ENCODE assay signal across 26 mouse cellular contexts in the genomic region with DNA sequence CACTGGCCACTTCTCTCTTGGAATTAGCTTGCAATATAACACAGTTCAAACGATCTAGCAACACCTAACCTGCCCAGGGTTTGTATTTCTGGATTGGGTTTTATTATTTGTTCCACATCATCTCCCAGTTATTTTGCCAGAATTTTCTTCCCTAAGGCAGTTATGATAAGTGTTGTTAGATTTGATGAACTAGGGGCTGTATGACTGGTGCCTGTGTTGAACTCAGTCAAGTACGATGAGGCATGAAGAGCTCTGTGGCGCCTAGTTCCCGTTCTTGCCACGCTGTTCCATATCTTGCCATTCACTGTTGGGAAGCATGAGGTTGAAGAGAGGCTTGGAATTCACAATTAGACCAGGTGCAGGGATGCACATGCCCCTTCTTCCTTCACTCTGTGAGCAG.
DNase-seq lines count a peak whose midpoint lies in the region; ATAC-seq and TF ChIP-seq lines count a peak whose summit lies in the region.
"Had no signal": no experiment of that assay in that cellular context is flagged by ENCODE, and none has a peak within 500 bp of the region (broad histone marks: within the 10 kb centered on the region; RNA-seq: fewer than 3 reads in every experiment).

No protein-coding gene starts in this region.

- no peaks in the 10 kb centered on the region for H3K27me3 ChIP-seq in kidney, embryonic 16.5 days (ENCODE audit: insufficient read depth, low read length)
- H3K27me3 ChIP-seq in Patski: no peaks in the 10 kb centered on the region
- no peaks in the 10 kb centered on the region for H3K27me3 ChIP-seq in forebrain, embryonic 15.5 days
- no peaks in the 10 kb centered on the region for H3K27me3 ChIP-seq in liver, embryonic 12.5 days (replicated peaks)
- H3K27me3 ChIP-seq: CH12.LX; intestine, embryonic 15.5 days; liver, embryonic 15.5 days; lung, embryonic 15.5 days; neural tube, embryonic 12.5 days had no signal

- no peak for DNase-seq in kidney, postnatal 14 days
- DNase-seq in A20 (ENCODE audit: low read depth, low spot score) (peak; percentile 18), Patski (ENCODE audit: low read depth, low spot score) (peak; percentile 55)
- DNase-seq in left cerebral cortex, postnatal 14 days (ENCODE audit: low spot score in 2 of 2): no peak
- DNase-seq: adrenal gland, adult 8-10 months; cerebellum, adult 11 months; cerebellum, adult 9-10 months; cerebellum, postnatal 36 days; gastrocnemius, adult 2 months; heart, postnatal 14 days; kidney, adult 8-10 months; kidney, postnatal 25 days; left cerebral cortex, postnatal 4 days; liver; thymus, postnatal 14 days had no signal

- 55% methylated on average over 5 of the region's 5 CpGs for WGBS in kidney, embryonic 16.5 days
- WGBS in forebrain, embryonic 15.5 days: 71% methylated on average over 5 of the region's 5 CpGs
- 84% methylated on average over 5 of the region's 5 CpGs for WGBS in liver, embryonic 12.5 days (ENCODE audit: insufficient replicate concordance)

- H3K27ac ChIP-seq in kidney, embryonic 16.5 days (ENCODE audit: low read length): no peak overlapping the region
- H3K27ac ChIP-seq in forebrain, embryonic 15.5 days (replicated peaks): peak overlapping the region; percentile 71
- no peak overlapping the region for H3K27ac ChIP-seq in liver, embryonic 12.5 days
- H3K27ac ChIP-seq: gastrocnemius, adult 2 months; hindbrain, embryonic 10.5 days; hindbrain, postnatal 0 days; intestine, embryonic 15.5 days; liver, embryonic 15.5 days; lung, embryonic 15.5 days; neural tube, embryonic 12.5 days had no signal

- in situ Hi-C loops in Patski (cut with MboI; ENCODE audit: low pct_unique_long_range_greater_than_20kb): loop anchor here (25.0 kb wide), 2 partner anchors 493 to 668 kb away; no protein-coding TSS in a partner anchor

- intact Hi-C loops in left cerebral cortex, postnatal 14 days (cut with DNase I): no loop called here

- ATAC-seq in kidney, embryonic 16.5 days (ENCODE audit: low FRiP score, low TSS enrichment): peak; percentile 18; the same call in 1 of the 2 replicates
- peak; percentile 64 for ATAC-seq in Patski
- no peak for ATAC-seq in forebrain, embryonic 15.5 days (replicated peaks)
- no peak for ATAC-seq in liver, embryonic 12.5 days
- ATAC-seq: hindbrain, postnatal 0 days; intestine, embryonic 15.5 days had no signal

- no peak overlapping the region for H3K9ac ChIP-seq in kidney, embryonic 16.5 days (replicated peaks; ENCODE audit: low read length)
- no peak overlapping the region for H3K9ac ChIP-seq in forebrain, embryonic 15.5 days (replicated peaks)
- no peak overlapping the region for H3K9ac ChIP-seq in liver, embryonic 12.5 days
- H3K9ac ChIP-seq: intestine, embryonic 15.5 days; liver, embryonic 15.5 days; lung, embryonic 15.5 days; neural tube, embryonic 12.5 days had no signal

- CTCF ChIA-PET in Patski (lab: Charles Lee): interaction anchor here (1.5 kb wide), 1 partner anchor 12 kb away, joined by 4 read pairs; no protein-coding TSS in a partner anchor

- POLR2A ChIA-PET in Patski (lab: Charles Lee): no interaction called here

- H3K36me3 ChIP-seq in kidney, embryonic 16.5 days (ENCODE audit: insufficient read depth, low read length): no peaks in the 10 kb centered on the region
- no peaks in the 10 kb centered on the region for H3K36me3 ChIP-seq in forebrain, embryonic 15.5 days
- no peaks in the 10 kb centered on the region for H3K36me3 ChIP-seq in liver, embryonic 12.5 days
- H3K36me3 ChIP-seq: hindbrain, embryonic 10.5 days; intestine, embryonic 15.5 days; liver, embryonic 15.5 days; lung, embryonic 15.5 days; neural tube, embryonic 12.5 days had no signal

- H3K4me2 ChIP-seq in kidney, embryonic 16.5 days (replicated peaks; ENCODE audit: low read depth, low read length): no peak overlapping the region
- H3K4me2 ChIP-seq in forebrain, embryonic 15.5 days (replicated peaks): no peak overlapping the region
- no peak overlapping the region for H3K4me2 ChIP-seq in liver, embryonic 12.5 days
- H3K4me2 ChIP-seq: intestine, embryonic 15.5 days; liver, embryonic 15.5 days; lung, embryonic 15.5 days; midbrain, embryonic 11.5 days; neural tube, embryonic 12.5 days had no signal

- peaks cover 33% of the 10 kb centered on the region for H3K4me1 ChIP-seq in kidney, embryonic 16.5 days (ENCODE audit: insufficient read depth, low read length)
- H3K4me1 ChIP-seq in forebrain, embryonic 15.5 days: peaks cover 56% of the 10 kb centered on the region
- H3K4me1 ChIP-seq in liver, embryonic 12.5 days: no peaks in the 10 kb centered on the region
- H3K4me1 ChIP-seq: intestine, embryonic 15.5 days; liver, embryonic 15.5 days; neural tube, embryonic 12.5 days had no signal

- TF ChIP-seq CTCF in Patski (IDR thresholded peaks at IDR 0.05): no peak

- H3K9me3 ChIP-seq in kidney, embryonic 16.5 days (ENCODE audit: low read length): no peaks in the 10 kb centered on the region
- no peaks in the 10 kb centered on the region for H3K9me3 ChIP-seq in forebrain, embryonic 15.5 days
- no peaks in the 10 kb centered on the region for H3K9me3 ChIP-seq in liver, embryonic 12.5 days (replicated peaks)
- H3K9me3 ChIP-seq: hindbrain, embryonic 10.5 days; intestine, embryonic 15.5 days; liver, embryonic 15.5 days; lung, embryonic 15.5 days; neural tube, embryonic 12.5 days had no signal

- no peak overlapping the region for H3K4me3 ChIP-seq in kidney, embryonic 16.5 days (ENCODE audit: low read length)
- no peak overlapping the region for H3K4me3 ChIP-seq in forebrain, embryonic 15.5 days
- no peak overlapping the region for H3K4me3 ChIP-seq in liver, embryonic 12.5 days
- H3K4me3 ChIP-seq: gastrocnemius, adult 2 months; hindbrain, embryonic 10.5 days; intestine, embryonic 15.5 days; liver, embryonic 15.5 days; lung, embryonic 15.5 days; neural tube, embryonic 12.5 days had no signal

Comparison
In these comparisons a context has a peak if more than half of its experiments do, and no peak if none do; other contexts are left out.
1. ATAC-seq: peak in kidney, embryonic 16.5 days (single experiment) and Patski (single experiment); none in forebrain, embryonic 15.5 days (single experiment) and liver, embryonic 12.5 days (single experiment).
2. DNase-seq: peak in A20 (single experiment) and Patski (single experiment); none in kidney, postnatal 14 days (single experiment) and left cerebral cortex, postnatal 14 days (0 of 2).